Mouse (Mus musculus) kidney, postnatal 4 days (tissue): ENCODE data around the gene Sap30bp.
A peak's percentile ranks its signal among the peaks of the same experiment; 100 is the strongest.

ENCODE experiments used
- DNase-seq, 2 experiments: peaks; one replicate each; pipeline ENCODE4 v3.0.0; 2021; ENCODE audit warnings: mixed read lengths in 2 of 2

Gene Sap30bp

GRCm38 (mm10) chr11:116004840-116005700 is 72.0 kb downstream of the Sap30bp start:
- peak; percentile 87 to 91 for DNase-seq

DNA sequence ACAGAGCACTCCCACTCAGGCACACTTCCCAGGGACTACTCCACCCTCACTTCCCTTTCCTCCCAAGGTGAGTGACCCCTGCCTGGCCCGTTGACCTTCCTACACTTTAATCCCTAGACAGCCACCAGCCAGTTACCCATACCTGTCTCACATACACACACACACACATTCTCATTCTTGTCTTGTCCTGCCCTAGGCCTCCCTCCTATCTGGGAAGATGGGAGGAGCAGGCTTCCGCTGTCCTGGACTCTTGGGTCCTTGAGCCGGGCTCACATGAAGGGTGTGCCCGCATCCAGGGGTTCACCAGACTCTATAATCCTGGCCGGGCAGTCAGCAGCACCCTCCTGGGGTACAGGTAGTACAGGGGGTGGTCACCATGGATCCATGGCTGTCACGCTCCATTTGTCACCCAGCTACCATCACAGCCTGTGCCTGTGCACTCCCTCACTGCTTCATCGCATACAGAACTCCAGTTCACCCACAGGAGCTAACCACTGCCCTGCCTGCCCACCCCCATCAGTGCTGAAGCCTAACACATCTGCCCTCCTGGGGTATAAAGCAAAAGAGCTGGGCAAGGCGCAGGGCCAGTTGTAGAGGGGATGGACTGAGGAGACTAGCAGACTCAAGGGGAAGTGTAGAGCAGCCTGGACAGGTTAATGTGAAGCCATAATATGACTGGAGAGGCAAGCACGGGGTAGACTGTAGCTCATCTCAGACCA is 72.8 kb downstream of the Sap30bp start:
- no peak for DNase-seq

DNA sequence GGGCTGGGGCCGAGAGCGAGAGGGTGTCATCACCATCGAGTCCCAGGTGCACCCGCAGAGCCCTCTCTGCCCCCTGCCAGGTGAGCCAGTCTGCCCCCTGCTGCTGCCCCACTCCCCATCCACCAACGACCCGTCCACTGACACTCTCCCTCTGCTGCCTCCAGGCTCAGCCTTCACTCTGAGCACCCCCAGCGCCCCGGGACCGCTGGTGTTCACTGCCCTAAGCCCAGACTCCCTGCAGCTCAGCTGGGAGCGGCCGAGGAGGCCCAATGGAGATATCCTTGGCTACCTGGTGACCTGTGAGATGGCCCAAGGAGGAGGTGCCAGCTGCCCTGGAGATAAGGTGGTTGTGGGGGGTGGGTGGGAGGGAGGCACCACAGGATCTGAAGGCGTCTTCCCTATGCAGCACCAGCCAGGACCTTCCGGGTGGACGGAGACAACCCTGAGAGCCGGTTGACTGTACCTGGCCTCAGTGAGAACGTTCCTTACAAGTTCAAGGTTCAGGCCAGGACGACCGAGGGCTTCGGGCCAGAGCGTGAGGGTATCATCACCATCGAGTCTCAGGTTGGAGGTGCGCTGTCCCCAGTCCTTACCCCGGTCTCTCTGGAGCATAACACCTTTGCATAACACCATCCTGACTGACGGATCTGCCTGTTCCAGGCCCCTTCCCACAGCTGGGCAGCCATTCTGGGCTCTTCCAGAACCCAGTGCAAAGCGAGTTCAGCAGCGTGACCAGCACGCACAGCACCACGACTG is 74.2 kb downstream of the Sap30bp start:
- DNase-seq = no peak

- no peak for DNase-seq
These were observed 75.3 kb downstream of the Sap30bp start for GRCm38 (mm10) chr11:116008411-116008810.

DNA sequence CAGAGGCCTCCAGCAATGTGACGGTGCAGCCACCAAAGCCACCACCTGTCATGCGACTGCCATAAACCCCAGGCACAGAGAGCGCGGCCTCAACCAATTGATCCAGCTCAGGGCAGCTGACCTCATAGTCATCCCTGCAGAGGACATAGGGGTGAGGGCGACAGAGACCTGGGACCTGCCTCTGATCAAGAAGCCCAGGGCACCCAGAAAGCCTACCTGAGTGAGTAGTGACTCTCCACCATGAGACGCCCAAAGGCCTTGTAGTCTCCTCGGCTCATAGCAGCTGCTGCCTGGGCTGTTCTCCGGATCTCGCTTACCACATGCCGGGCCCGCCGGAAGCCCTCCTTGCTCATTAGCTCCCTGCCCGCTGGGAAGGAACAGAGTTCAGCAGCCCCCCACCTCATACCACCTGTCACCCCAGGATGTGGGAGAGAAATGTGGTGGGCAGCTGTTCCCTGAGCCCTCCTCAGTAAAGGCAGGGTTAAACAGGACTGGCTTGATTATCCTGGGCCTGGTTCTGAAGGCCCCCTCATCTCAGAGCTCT is 75.8 kb downstream of the Sap30bp start:
- DNase-seq = no peak

GRCm38 (mm10) chr11:116009661-116010060 is 76.6 kb downstream of the Sap30bp start:
- no peak for DNase-seq

DNA sequence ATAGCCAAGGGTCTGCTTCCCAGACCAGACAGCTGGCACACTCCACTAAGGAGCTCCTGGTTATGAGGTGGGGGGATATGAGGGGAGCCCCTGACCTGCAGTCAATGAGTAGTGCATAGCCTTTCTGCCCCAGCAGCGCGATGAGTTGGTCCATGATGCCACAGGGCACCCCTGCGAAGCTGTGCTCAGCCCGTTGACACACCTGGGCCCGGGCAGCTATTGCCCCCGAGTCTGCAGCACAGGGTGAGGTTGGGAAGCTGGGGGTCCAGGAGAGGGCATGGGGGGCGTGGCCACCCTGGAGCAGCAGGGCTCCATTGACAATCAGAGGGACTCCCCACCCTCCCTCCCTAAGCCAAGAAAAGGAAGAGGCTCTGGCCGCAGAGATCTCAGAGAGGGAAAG is 77.1 kb downstream of the Sap30bp start:
- DNase-seq = no peak

DNA sequence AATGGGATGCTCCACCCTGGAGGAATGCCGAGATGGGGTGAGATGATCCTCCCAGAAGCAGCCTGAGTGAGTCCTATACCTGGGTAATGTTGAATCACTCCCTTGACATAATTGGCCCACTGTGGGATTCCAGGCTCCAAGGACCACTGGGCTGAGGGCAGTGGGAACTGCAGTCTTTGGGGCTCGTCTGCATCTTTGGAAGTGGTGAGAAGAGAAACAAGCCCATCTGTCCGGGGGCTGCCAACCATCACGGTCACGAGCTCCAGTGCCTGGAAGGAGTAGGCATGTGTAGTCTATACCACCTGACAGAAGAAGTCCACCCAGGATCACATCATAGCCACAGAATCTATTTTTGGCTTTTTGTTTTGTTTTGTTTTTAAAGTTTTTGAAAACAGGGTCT is 77.9 kb downstream of the Sap30bp start:
- no peak for DNase-seq

DNA sequence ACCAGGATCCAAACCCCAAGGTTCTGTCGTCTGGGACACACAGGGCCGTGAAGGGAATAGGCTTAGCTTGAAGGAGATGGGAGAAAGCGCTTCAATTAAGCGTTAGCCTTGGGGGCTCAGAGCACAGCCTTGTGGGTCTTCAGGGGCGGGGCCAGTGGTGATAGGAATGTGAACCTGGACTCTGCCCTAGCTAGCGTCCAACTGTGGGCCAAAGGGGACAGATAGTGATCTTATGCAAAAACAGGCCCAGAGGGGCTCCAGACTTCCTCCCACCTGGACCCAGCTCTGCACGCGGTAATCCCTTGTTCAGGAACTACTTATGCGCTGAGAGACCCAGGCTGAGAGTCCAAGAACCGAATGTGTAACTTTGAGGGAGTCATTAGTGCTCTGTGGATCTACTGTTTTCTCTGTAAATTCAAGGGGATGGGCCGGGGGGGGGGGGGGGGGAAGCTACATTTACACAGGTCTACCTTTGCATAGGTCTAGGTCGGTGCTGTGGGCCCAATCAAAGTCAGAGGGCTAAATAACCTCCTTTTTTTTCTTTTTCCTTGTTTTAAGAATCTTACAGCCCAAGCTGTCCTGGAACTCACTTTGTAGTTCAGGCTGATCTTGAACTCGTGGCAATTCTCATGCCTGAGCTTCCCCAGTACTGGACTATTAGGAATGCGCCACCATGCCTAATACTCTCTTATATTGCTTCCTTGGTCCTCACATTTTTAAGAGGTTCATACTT is 78.6 kb downstream of the Sap30bp start:
- DNase-seq = peak; percentile 46 to 65

DNA sequence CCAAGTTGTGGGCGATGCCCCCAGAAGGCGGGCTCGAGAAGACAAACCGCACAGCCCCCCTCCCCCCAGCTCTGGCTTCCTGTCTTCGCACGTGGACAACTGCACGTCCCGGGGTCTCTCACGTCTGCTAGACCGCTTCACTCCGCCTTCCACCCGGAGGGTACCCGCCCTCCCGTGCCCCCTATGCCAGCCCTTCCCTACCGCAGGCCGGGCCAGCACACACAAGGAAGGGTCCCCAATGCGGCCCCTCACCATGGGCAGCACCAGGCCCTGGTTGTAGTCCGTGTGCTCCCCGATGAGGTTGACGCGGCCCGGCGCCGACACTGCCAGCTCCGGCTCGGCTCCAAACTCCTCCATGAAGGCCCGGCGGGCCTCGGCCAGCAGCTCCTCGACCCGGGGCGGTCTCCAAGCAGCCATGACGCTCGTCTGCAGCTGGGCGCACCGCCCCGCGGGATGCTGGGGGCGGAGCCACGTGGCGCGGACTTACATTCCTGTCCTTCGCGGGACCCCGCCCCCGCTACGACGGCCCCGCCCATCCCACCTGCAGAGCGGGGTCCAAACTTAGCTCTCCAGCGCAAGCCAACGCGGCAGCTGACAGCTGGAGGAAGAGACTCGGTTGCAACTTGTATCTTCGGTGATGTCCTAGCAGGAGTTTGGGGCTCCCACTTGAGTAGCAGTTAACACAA is 79.3 kb downstream of the Sap30bp start, which contains the start of gene Galk1:
Gene Galk1, minus strand, starts transcription at position 458 of the 686 bp plus-strand sequence.
- DNase-seq = peak; percentile 95 to 98

DNA sequence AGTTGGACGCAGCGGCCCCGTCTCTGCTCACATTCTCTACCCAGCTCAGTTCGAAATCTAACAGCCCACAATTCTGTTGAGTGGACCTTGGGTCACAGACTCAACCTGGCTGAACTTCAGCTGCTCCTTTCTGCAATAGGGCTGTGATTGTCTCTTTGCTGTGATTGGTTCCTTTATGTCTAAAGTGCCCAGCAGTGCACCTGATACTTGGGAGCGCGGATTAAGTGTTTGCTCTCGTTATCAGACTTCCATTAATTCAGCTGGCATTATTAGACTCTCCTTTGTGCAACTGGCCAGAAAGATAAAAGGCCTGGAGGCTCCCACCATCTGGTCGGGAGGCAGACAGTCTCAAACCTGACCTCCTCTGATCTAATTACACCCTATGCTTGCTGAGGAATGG is 81.7 kb downstream of the Sap30bp start:
- DNase-seq = no peak
